8 mouse cellular contexts compared by ENCODE assay signal in genomic region chr2:32534061-32534732, GRCm38 (mm10). TPM values are rescaled to one million over a fixed set of nuclear protein-coding genes. Genes with fewer than 3 reads are reported as not detected.
DNase-seq lines count a peak whose midpoint lies in the region; ATAC-seq lines count a peak whose summit lies in the region.

No protein-coding gene starts in this region.

- peaks cover 40% of the 10 kb centered on the region for H3K4me1 ChIP-seq in heart, embryonic 11.5 days (ENCODE audit: control insufficient read depth, insufficient read depth, low read length)
- peaks cover 55% of the 10 kb centered on the region for H3K4me1 ChIP-seq in kidney, embryonic 15.5 days
- H3K4me1 ChIP-seq in stomach, embryonic 14.5 days (ENCODE audit: control insufficient read depth, insufficient read depth, low read length), result peaks cover 30% of the 10 kb centered on the region

- H3K27ac ChIP-seq in heart, embryonic 11.5 days (ENCODE audit: low read depth, low read length), result peak overlapping the region; percentile 84
- H3K27ac ChIP-seq in kidney, embryonic 15.5 days, result peak overlapping the region; percentile 97
- peak overlapping the region; percentile 95 for H3K27ac ChIP-seq in stomach, embryonic 14.5 days (ENCODE audit: low read length)

- no peaks in the 10 kb centered on the region for H3K27me3 ChIP-seq in heart, embryonic 11.5 days (ENCODE audit: control insufficient read depth, insufficient read depth, low read length)
- H3K27me3 ChIP-seq in kidney, embryonic 15.5 days, result no peaks in the 10 kb centered on the region
- no peaks in the 10 kb centered on the region for H3K27me3 ChIP-seq in stomach, embryonic 14.5 days (ENCODE audit: control insufficient read depth, insufficient read depth, low read length)

- WGBS in heart, embryonic 11.5 days (ENCODE audit: insufficient replicate concordance), result 10% methylated on average over 13 of the region's 13 CpGs
- WGBS in kidney, embryonic 15.5 days, result 10% methylated on average over 13 of the region's 13 CpGs
- WGBS in stomach, embryonic 14.5 days, result 11% methylated on average over 13 of the region's 13 CpGs

- no peaks in the 10 kb centered on the region for H3K36me3 ChIP-seq in heart, embryonic 11.5 days (ENCODE audit: control insufficient read depth, insufficient read depth, low read length)
- no peaks in the 10 kb centered on the region for H3K36me3 ChIP-seq in kidney, embryonic 15.5 days
- no peaks in the 10 kb centered on the region for H3K36me3 ChIP-seq in stomach, embryonic 14.5 days (ENCODE audit: control insufficient read depth, insufficient read depth, low read length)

- H3K4me3 ChIP-seq in heart, embryonic 11.5 days (ENCODE audit: low read depth, low read length), result peak overlapping the region; percentile 80
- peak overlapping the region; percentile 97 for H3K4me3 ChIP-seq in kidney, embryonic 15.5 days (replicated peaks)
- peak overlapping the region; percentile 84 for H3K4me3 ChIP-seq in stomach, embryonic 14.5 days (ENCODE audit: low read depth, low read length)

- ATAC-seq in heart, embryonic 11.5 days (replicated peaks; ENCODE audit: insufficient number of reproducible peaks, low FRiP score, low TSS enrichment), result no peak
- ATAC-seq in kidney, embryonic 15.5 days (replicated peaks; ENCODE audit: low FRiP score), result peak; percentile 5; the same call in 1 of the 2 replicates
- no peak for ATAC-seq in stomach, embryonic 14.5 days (ENCODE audit: insufficient number of reproducible peaks, insufficient read depth, low FRiP score, low read depth)

- H3K4me2 ChIP-seq in heart, embryonic 11.5 days, result peak overlapping the region; percentile 83
- peak overlapping the region; percentile 87 for H3K4me2 ChIP-seq in kidney, embryonic 15.5 days
- H3K4me2 ChIP-seq in stomach, embryonic 14.5 days (replicated peaks; ENCODE audit: low read depth, low read length), result peak overlapping the region; percentile 66

- peak; percentile 38 for DNase-seq in urinary bladder, postnatal 25 days (ENCODE audit: low spot score)
- no peak for DNase-seq in urinary bladder, adult 18-20 months (ENCODE audit: low spot score in 2 of 2)
- peak; percentile 83 for DNase-seq in embryo, embryonic 11 days
- DNase-seq in lung, postnatal 14 days, result peak; percentile 64
- no peak for DNase-seq in layer of hippocampus, postnatal 14 days (ENCODE audit: low spot score in 2 of 2)

- H3K9me3 ChIP-seq in heart, embryonic 11.5 days (replicated peaks; ENCODE audit: control insufficient read depth, low read length), result no peaks in the 10 kb centered on the region
- H3K9me3 ChIP-seq in kidney, embryonic 15.5 days (replicated peaks), result no peaks in the 10 kb centered on the region
- no peaks in the 10 kb centered on the region for H3K9me3 ChIP-seq in stomach, embryonic 14.5 days (ENCODE audit: control insufficient read depth, low read depth, low read length)

- H3K9ac ChIP-seq in heart, embryonic 11.5 days (ENCODE audit: low read depth, low read length), result peak overlapping the region; percentile 70
- peak overlapping the region; percentile 57 for H3K9ac ChIP-seq in kidney, embryonic 15.5 days
- peak overlapping the region; percentile 36 for H3K9ac ChIP-seq in stomach, embryonic 14.5 days (replicated peaks; ENCODE audit: low read depth, low read length)

RNA-seq across cellular contexts. Expression of gene Fam102a, which starts 0.9 kb away (rescaled TPM):
- 5.2 and 5.3 TPM in 2 replicates for polyA plus RNA-seq in heart, embryonic 11.5 days (2014; fragmentation: Nextera tagmentation; extraction: Ambion mirVana)
- 14.5 and 15.0 TPM in 2 replicates for polyA plus RNA-seq in kidney, embryonic 15.5 days (2015; fragmentation: Nextera tagmentation; extraction: Ambion mirVana)
- 10.6 and 14.0 TPM in 2 replicates for polyA plus RNA-seq in stomach, embryonic 14.5 days (2014; fragmentation: Nextera tagmentation; extraction: Ambion mirVana)
- 10 to 100 TPM; 50.2 to 52.9 TPM for total RNA-seq in layer of hippocampus, postnatal 14 days (2021)

RNA-seq across cellular contexts. Expression of gene Dpm2, which starts 36.5 kb away (rescaled TPM):
- 81.7 and 85.3 TPM in 2 replicates for polyA plus RNA-seq in heart, embryonic 11.5 days (2014; fragmentation: Nextera tagmentation; extraction: Ambion mirVana)
- 103 and 107 TPM in 2 replicates for polyA plus RNA-seq in kidney, embryonic 15.5 days (2015; fragmentation: Nextera tagmentation; extraction: Ambion mirVana)
- polyA plus RNA-seq in stomach, embryonic 14.5 days (2014; fragmentation: Nextera tagmentation; extraction: Ambion mirVana), result 122 TPM in 2 replicates
- total RNA-seq in layer of hippocampus, postnatal 14 days (2021), result 10 to 100 TPM; 78.8 to 90.1 TPM

RNA-seq across cellular contexts. Expression of gene Pip5kl1, which starts 40.4 kb away (rescaled TPM):
- 0.31 and 0.51 TPM in 2 replicates for polyA plus RNA-seq in heart, embryonic 11.5 days (2014; fragmentation: Nextera tagmentation; extraction: Ambion mirVana)
- polyA plus RNA-seq in kidney, embryonic 15.5 days (2015; fragmentation: Nextera tagmentation; extraction: Ambion mirVana), result 2.0 and 2.7 TPM in 2 replicates
- 0.46 and 1.4 TPM in 2 replicates for polyA plus RNA-seq in stomach, embryonic 14.5 days (2014; fragmentation: Nextera tagmentation; extraction: Ambion mirVana)
- 1 to 10 TPM; 4.4 to 7.2 TPM for total RNA-seq in layer of hippocampus, postnatal 14 days (2021)

RNA-seq across cellular contexts. Expression of gene 9430097D07Rik, which starts 41.3 kb away (rescaled TPM):
- 0.17 TPM in 1 of 2 replicates, not detected in the other for polyA plus RNA-seq in heart, embryonic 11.5 days (2014; fragmentation: Nextera tagmentation; extraction: Ambion mirVana)
- 0.10 and 0.17 TPM in 2 replicates for polyA plus RNA-seq in kidney, embryonic 15.5 days (2015; fragmentation: Nextera tagmentation; extraction: Ambion mirVana)
- 0.22 TPM in 1 of 2 replicates, not detected in the other for polyA plus RNA-seq in stomach, embryonic 14.5 days (2014; fragmentation: Nextera tagmentation; extraction: Ambion mirVana)
- under 1 TPM; 0.44 to 0.93 TPM for total RNA-seq in layer of hippocampus, postnatal 14 days (2021)

RNA-seq across cellular contexts. Expression of gene St6galnac4, which starts 52.7 kb away (rescaled TPM):
- 32.9 and 40.9 TPM in 2 replicates for polyA plus RNA-seq in heart, embryonic 11.5 days (2014; fragmentation: Nextera tagmentation; extraction: Ambion mirVana)
- 22.3 and 23.2 TPM in 2 replicates for polyA plus RNA-seq in kidney, embryonic 15.5 days (2015; fragmentation: Nextera tagmentation; extraction: Ambion mirVana)
- 17.0 and 18.1 TPM in 2 replicates for polyA plus RNA-seq in stomach, embryonic 14.5 days (2014; fragmentation: Nextera tagmentation; extraction: Ambion mirVana)
- total RNA-seq in layer of hippocampus, postnatal 14 days (2021), result 10 to 100 TPM; 41.7 to 42.1 TPM

Comparison
In these comparisons a context has a peak if more than half of its experiments do, and no peak if none do; other contexts are left out.
1. DNase-seq: peak in urinary bladder, postnatal 25 days (single experiment), embryo, embryonic 11 days (single experiment) and lung, postnatal 14 days (single experiment); none in urinary bladder, adult 18-20 months (0 of 2) and layer of hippocampus, postnatal 14 days (0 of 2).
2. Peak in every context shown above with its lines, with median percentiles within 50 percentile points of each other: H3K27ac ChIP-seq, H3K4me2 ChIP-seq, H3K4me3 ChIP-seq and H3K9ac ChIP-seq.